Comparison of ENCODE assay signal across 9 mouse cellular contexts in genomic region chr15:83204731-83205451, GRCm38 (mm10). TPM values are rescaled to one million over a fixed set of nuclear protein-coding genes. Genes with fewer than 3 reads are reported as not detected.
DNase-seq lines count a peak whose midpoint lies in the region; ATAC-seq and TF ChIP-seq lines count a peak whose summit lies in the region.
"Had no signal": no experiment of that assay in that cellular context is flagged by ENCODE, and none has a peak within 500 bp of the region (broad histone marks: within the 10 kb centered on the region; RNA-seq: fewer than 3 reads in every experiment).

No protein-coding gene starts in this region.

- no peak overlapping the region for H3K27ac ChIP-seq in gastrocnemius, adult 2 months
- H3K27ac ChIP-seq in intestine, postnatal 0 days (ENCODE audit: low read depth, low read length): no peak overlapping the region
- H3K27ac ChIP-seq in midbrain, embryonic 11.5 days (ENCODE audit: low read depth, low read length): no peak overlapping the region
- no peak overlapping the region for H3K27ac ChIP-seq in stomach, embryonic 16.5 days (ENCODE audit: low read length)

- no peaks in the 10 kb centered on the region for H3K27me3 ChIP-seq in intestine, postnatal 0 days (replicated peaks; ENCODE audit: control insufficient read depth, insufficient read depth, low read length)
- H3K27me3 ChIP-seq in midbrain, embryonic 11.5 days (ENCODE audit: control insufficient read depth, insufficient read depth, low read length): no peaks in the 10 kb centered on the region
- no peaks in the 10 kb centered on the region for H3K27me3 ChIP-seq in stomach, embryonic 16.5 days (ENCODE audit: control insufficient read depth, insufficient read depth, low read length)

- no peak for DNase-seq in gastrocnemius, adult 2 months
- DNase-seq in gastrocnemius, postnatal 36 days: no peak
- DNase-seq in cerebellum, adult 11 months: peak; percentile 56
- DNase-seq in forelimb bud, embryonic 11.5 days (ENCODE audit: low read depth, low spot score): peak; percentile 45
- peak; percentile 18 for DNase-seq in left cerebral cortex, postnatal 4 days
- DNase-seq in midbrain, embryonic 11.5 days (ENCODE audit: low spot score, missing footprints): peak; percentile 93

- peak; percentile 64 for ATAC-seq in intestine, postnatal 0 days
- ATAC-seq in midbrain, embryonic 11.5 days (ENCODE audit: low FRiP score): 0 out of 2 replicates have a peak, but pooled peaks have one; percentile 54
- peak; percentile 43; the same call in 1 of the 2 replicates for ATAC-seq in stomach, embryonic 16.5 days (ENCODE audit: insufficient read depth, low FRiP score)

- H3K9ac ChIP-seq in intestine, postnatal 0 days (ENCODE audit: low read depth, low read length): no peak overlapping the region
- no peak overlapping the region for H3K9ac ChIP-seq in midbrain, embryonic 11.5 days (ENCODE audit: low read length)
- H3K9ac ChIP-seq in stomach, embryonic 16.5 days (ENCODE audit: low read length): peak overlapping the region; percentile 35; the same call in 1 of the 2 replicates

- peak overlapping the region; percentile 47 for H3K4me3 ChIP-seq in gastrocnemius, adult 2 months
- H3K4me3 ChIP-seq in intestine, postnatal 0 days (ENCODE audit: low read depth, low read length): no peak overlapping the region
- no peak overlapping the region for H3K4me3 ChIP-seq in midbrain, embryonic 11.5 days (ENCODE audit: low read depth, low read length)
- no peak overlapping the region for H3K4me3 ChIP-seq in stomach, embryonic 16.5 days (replicated peaks; ENCODE audit: low read length)
- H3K4me3 ChIP-seq: myocyte had no signal

- intact Hi-C loops in gastrocnemius, adult 2 months (cut with DNase I): loop anchor here (5.0 kb wide), 3 partner anchors 48 to 393 kb away; partner anchors contain the start of gene Serhl
- intact Hi-C loops in gastrocnemius, postnatal 36 days (cut with DNase I): loop anchor here (5.0 to 10.0 kb wide), 4 partner anchors 33 to 920 kb away; partner anchors contain the start of gene Cyb5r3
- intact Hi-C loops in left cerebral cortex, postnatal 4 days (cut with DNase I): no loop called here

- no peaks in the 10 kb centered on the region for H3K4me1 ChIP-seq in intestine, postnatal 0 days (replicated peaks; ENCODE audit: control insufficient read depth, insufficient read depth, low read length)
- no peaks in the 10 kb centered on the region for H3K4me1 ChIP-seq in midbrain, embryonic 11.5 days (ENCODE audit: control insufficient read depth, insufficient read depth, low read length)
- peaks cover 3% of the 10 kb centered on the region; the same call in 1 of the 2 replicates for H3K4me1 ChIP-seq in stomach, embryonic 16.5 days (ENCODE audit: control insufficient read depth, insufficient read depth, low read length)

- TF ChIP-seq CTCF in gastrocnemius, adult 2 months (IDR thresholded peaks at IDR 0.05): peak; percentile 88
- peak; percentile 83 for TF ChIP-seq CTCF in intestine, postnatal 0 days (IDR thresholded peaks at IDR 0.05; ENCODE audit: low read depth)

- peak overlapping the region; percentile 54 for H3K4me2 ChIP-seq in intestine, postnatal 0 days (replicated peaks; ENCODE audit: low read depth)
- peak overlapping the region; percentile 27; the same call in 1 of the 2 replicates for H3K4me2 ChIP-seq in midbrain, embryonic 11.5 days
- H3K4me2 ChIP-seq in stomach, embryonic 16.5 days (ENCODE audit: low read depth, low read length): peak overlapping the region; percentile 45

- 21% methylated on average over 9 of the region's 10 CpGs for WGBS in intestine, postnatal 0 days
- WGBS in midbrain, embryonic 11.5 days: 37% methylated on average over 10 of the region's 10 CpGs
- WGBS in stomach, embryonic 16.5 days: 33% methylated on average over 10 of the region's 10 CpGs

- H3K36me3 ChIP-seq in intestine, postnatal 0 days (ENCODE audit: control insufficient read depth, insufficient read depth): no peaks in the 10 kb centered on the region
- no peaks in the 10 kb centered on the region for H3K36me3 ChIP-seq in midbrain, embryonic 11.5 days (ENCODE audit: control insufficient read depth, insufficient read depth, low read length)
- H3K36me3 ChIP-seq in stomach, embryonic 16.5 days (ENCODE audit: control insufficient read depth, insufficient read depth, low read length): no peaks in the 10 kb centered on the region

- H3K9me3 ChIP-seq in intestine, postnatal 0 days (ENCODE audit: control insufficient read depth): no peaks in the 10 kb centered on the region
- no peaks in the 10 kb centered on the region for H3K9me3 ChIP-seq in midbrain, embryonic 11.5 days (ENCODE audit: control insufficient read depth, low read length)
- no peaks in the 10 kb centered on the region for H3K9me3 ChIP-seq in stomach, embryonic 16.5 days (replicated peaks; ENCODE audit: control insufficient read depth, low read length)

RNA-seq across cellular contexts. Expression of gene Cyb5r3, which starts 32.5 kb away (rescaled TPM):
- total RNA-seq in gastrocnemius, adult 2 months (2021): 10 to 100 TPM; 39.2 to 43.1 TPM
- total RNA-seq in gastrocnemius, postnatal 36 days (2021): 10 to 100 TPM; 41.8 to 54.2 TPM
- 117 and 126 TPM in 2 replicates for polyA plus RNA-seq in intestine, postnatal 0 days (2015; fragmentation: Nextera tagmentation; extraction: Ambion mirVana)
- total RNA-seq in left cerebral cortex, postnatal 4 days (2021): 100 to 1,000 TPM; 106 TPM
- polyA plus RNA-seq in midbrain, embryonic 11.5 days (2014; fragmentation: Nextera tagmentation; extraction: Ambion mirVana): 156 and 161 TPM in 2 replicates
- 211 and 262 TPM in 2 replicates for polyA plus RNA-seq in stomach, embryonic 16.5 days (2015; fragmentation: Nextera tagmentation; extraction: Ambion mirVana)

RNA-seq across cellular contexts. Expression of gene A4galt, which starts 46.7 kb away (rescaled TPM):
- total RNA-seq in gastrocnemius, adult 2 months (2021): 1 to 10 TPM; 2.8 to 4.0 TPM
- 1 to 10 TPM; 2.4 to 3.5 TPM for total RNA-seq in gastrocnemius, postnatal 36 days (2021)
- 8.1 and 8.6 TPM in 2 replicates for polyA plus RNA-seq in intestine, postnatal 0 days (2015; fragmentation: Nextera tagmentation; extraction: Ambion mirVana)
- total RNA-seq in left cerebral cortex, postnatal 4 days (2021): 1 to 10 TPM; 3.1 to 3.9 TPM
- polyA plus RNA-seq in midbrain, embryonic 11.5 days (2014; fragmentation: Nextera tagmentation; extraction: Ambion mirVana): 1.4 and 1.6 TPM in 2 replicates
- polyA plus RNA-seq in stomach, embryonic 16.5 days (2015; fragmentation: Nextera tagmentation; extraction: Ambion mirVana): 15.3 and 16.9 TPM in 2 replicates

RNA-seq across cellular contexts. Expression of gene Poldip3, which starts 55.7 kb away (rescaled TPM):
- total RNA-seq in gastrocnemius, adult 2 months (2021): 10 to 100 TPM; 16.0 to 16.3 TPM
- total RNA-seq in gastrocnemius, postnatal 36 days (2021): 10 to 100 TPM; 14.1 to 16.9 TPM
- 49.8 and 51.6 TPM in 2 replicates for polyA plus RNA-seq in intestine, postnatal 0 days (2015; fragmentation: Nextera tagmentation; extraction: Ambion mirVana)
- total RNA-seq in left cerebral cortex, postnatal 4 days (2021): 10 to 100 TPM; 92.9 to 94.2 TPM
- 167 and 173 TPM in 2 replicates for polyA plus RNA-seq in midbrain, embryonic 11.5 days (2014; fragmentation: Nextera tagmentation; extraction: Ambion mirVana)
- 121 and 128 TPM in 2 replicates for polyA plus RNA-seq in stomach, embryonic 16.5 days (2015; fragmentation: Nextera tagmentation; extraction: Ambion mirVana)

Comparison
In these comparisons a context has a peak if more than half of its experiments do, and no peak if none do; other contexts are left out.
1. DNase-seq: peak in cerebellum, adult 11 months (single experiment), forelimb bud, embryonic 11.5 days (single experiment), left cerebral cortex, postnatal 4 days (single experiment) and midbrain, embryonic 11.5 days (single experiment); none in gastrocnemius, adult 2 months (single experiment) and gastrocnemius, postnatal 36 days (0 of 2).
2. RNA of gene Poldip3, which starts 55.7 kb away (total RNA-seq): 92.9 to 94.2 TPM in left cerebral cortex, postnatal 4 days; 14.1 to 16.9 TPM in gastrocnemius, postnatal 36 days and 16.0 to 16.3 TPM in gastrocnemius, adult 2 months; every median in the first group is over 4 times any median in the second.
3. Peak in every context shown above with its lines, with median percentiles within 50 percentile points of each other: ATAC-seq and H3K4me2 ChIP-seq.